Mouse (Mus musculus): Measurements from ENCODE around the gene Inpp5b. TPM values are rescaled to one million over a fixed set of nuclear protein-coding genes. Genes with fewer than 3 reads are reported as not detected.

The Inpp5b gene
- polyA plus RNA-seq (2021; fragmentation: Nextera tagmentation): 7.0 and 7.1 TPM in 2 replicates
- long read RNA-seq, experiment 1, transcript Inpp5b-201 (24 exons, 3,809 nt): major isoform, 5 of 14 reads
- long read RNA-seq, experiment 1, partial matches to known transcripts: 9 of 14 reads
- long read RNA-seq, experiment 1, other reads (novel, unspliced or antisense): 0 of 14 reads
- long read RNA-seq, experiment 2, transcript Inpp5b-201 (24 exons, 3,809 nt): major isoform, 25 of 67 reads
- long read RNA-seq, experiment 2, partial matches to known transcripts: 27 of 67 reads
- long read RNA-seq, experiment 2, other reads (novel, unspliced or antisense): 14 of 67 reads

DNA sequence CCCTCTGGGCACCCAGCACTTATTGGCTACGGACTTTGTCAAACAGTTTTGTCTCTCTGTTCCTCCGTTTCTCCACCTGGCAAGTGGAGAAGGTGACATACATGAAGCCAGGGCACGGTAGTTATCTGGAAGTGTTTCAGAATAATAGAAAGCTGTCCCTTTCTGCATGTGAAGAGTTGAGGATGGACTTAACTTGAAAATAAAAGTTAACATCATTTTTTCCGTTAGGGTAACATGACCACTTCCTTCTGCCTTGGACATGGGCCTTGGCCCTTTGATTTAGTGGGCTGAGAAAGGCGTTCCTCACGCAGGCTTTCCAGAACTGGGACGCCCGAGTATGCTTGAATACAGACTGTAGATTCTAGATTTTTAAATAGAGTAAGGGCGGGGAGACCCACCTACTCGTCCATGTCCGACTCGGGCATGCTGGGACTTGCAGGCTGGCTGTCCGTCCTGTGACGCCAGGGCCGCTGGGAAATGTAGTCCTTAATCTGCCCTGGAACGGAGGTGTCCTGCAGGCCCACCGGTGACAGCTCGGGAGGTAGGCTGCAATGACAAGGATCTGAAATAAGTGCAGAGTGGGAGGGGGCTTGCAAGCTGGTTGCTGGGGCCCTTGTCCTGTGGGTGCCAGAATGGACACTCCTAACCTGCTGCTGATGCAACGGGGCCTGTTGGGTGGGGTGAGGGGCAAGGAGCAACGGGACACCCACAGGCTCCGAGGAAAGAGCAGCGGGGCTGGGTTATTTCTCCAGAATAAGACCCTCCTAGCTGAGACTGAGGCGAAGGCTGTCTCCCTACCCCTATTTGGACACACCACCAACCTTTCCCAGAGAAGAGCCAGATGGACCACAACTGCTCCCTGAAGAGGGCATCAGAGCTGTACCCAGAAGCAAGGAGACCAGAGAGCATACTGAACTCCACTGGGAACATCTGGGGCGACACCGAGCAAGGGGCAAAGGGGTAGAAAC is at the start of gene Inpp5b:
Gene Inpp5b, plus strand, starts transcription at position 475 of the 968 bp plus-strand sequence.

DNA sequence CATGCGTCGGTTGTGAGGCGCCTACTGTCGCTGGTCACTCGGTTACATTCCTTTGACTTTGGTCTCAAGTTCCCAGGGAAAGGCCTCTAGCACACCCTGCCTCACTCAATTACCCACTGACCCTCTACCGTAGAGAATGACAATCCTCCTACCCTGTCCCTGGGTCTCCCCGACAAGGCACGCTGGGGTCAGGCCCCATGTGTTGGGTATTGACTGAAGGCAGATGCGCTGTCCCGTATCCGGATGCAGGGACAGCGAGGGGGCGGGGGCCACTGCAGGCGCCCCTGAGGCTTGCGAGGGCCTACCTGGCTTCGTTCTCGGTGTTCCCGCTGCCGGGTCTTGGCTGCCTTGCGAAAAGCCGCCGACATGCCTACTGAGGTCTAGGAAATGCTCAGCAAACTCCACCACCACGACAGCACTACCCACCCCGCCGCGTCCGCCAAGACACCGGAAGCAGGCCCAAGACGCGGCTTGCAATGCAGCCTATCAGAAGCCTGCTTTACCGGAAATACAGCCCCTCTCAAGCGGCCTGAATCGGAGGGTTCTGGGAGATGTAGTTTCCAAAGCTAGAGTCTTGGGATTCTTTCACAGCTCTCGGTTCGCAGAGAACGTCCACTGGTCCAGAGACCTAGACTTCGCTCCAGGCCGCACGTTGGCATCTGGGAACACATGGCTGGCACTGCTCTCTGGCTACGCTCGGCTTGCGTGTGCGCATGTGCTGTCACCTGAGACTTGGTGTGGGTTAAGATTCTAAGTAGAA is 48.3 kb upstream of the Inpp5b start, which contains the start of gene Utp11:
Gene Utp11, minus strand, starts transcription at position 466 of the 760 bp plus-strand sequence.

DNA sequence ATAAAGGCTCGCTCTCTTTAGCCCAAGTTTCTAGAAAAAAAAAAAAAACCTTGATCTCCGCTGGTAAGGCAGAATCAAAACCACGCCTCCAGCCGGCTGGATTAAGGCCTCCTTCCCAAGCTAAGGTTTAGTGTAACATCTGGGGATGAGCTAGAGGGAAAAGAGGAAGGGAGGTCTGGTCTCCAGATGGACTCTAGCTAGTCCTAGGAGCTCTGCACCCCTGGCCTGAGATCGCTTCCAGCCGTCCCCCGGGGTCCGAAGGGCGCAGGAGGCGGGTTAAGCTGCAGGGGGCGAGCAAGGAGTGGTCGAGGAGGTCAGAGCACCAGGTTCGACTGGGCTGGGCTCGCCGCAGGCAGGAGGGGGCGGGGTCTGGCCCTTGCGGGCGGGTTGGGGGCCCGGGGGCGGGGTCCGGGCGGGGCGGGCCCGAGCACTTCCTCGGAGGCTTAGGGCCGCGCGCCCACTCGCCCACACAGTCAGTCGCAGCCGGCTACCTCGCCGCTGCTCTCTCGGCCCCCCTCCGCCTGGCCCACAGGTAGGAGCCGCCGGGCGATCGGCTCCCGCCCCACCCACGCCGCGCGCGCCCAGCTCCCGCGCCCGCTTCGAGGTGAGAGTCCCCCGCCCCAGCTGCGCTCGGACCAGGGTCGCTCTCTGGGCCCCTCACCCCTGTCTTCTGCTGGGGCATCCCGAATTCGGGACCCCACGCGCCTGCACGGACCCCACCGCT is 41.2 kb upstream of the Inpp5b start, which contains the start of gene Fhl3:
Gene Fhl3, plus strand, starts transcription at position 454 of the 724 bp plus-strand sequence.

GRCm38 (mm10) chr4:124714545-124715481 is 26.8 kb upstream of the Inpp5b start, which contains the start of gene Sf3a3:
TSS of gene Sf3a3 (plus strand) at chr4:124714776.

GRCm38 (mm10) chr4:124801552-124802308 is 60.1 kb downstream of the Inpp5b start, which contains the start of gene Mtf1:
TSS of gene Mtf1 (plus strand) at chr4:124802104.

DNA sequence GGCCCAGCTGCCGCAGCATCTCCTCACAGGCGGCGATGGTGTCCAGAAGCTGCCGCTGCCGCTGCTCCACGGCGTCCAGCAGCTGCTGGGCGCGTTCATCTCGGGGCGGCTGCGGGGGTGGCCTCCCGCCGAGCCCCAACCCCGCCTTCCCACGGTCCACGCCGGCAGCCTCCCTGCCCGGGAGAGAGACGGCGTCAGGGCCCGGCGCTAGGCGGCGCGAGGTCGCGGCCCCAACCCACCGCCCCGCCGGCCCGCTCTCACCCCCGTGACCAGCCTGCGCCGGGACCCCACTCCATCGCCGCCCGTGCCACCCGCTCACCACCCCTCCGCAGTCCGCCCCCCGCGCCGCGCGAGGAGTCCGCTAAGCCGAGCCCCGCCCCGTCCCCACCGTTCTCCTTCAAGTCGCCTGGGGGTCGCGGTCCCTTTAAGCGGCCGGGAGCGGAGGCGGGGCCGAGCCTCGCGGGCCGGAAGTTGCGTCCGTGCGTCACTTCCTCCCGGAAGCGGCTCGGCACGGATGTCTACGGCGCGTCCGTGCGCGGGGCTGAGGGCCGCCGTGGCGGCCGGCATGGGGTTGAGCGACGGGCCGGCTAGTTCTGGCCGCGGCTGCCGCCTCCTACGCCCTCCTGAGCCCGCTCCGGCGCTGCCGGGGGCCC is 108.7 kb downstream of the Inpp5b start, which contains the start of gene Yrdc:
Gene Yrdc, plus strand, starts transcription at position 419 of the 653 bp plus-strand sequence.

Small RNA genes within 50 kb of the gene (microRNA-seq; reads per million reads assigned to microRNA genes)
- gene Gm24721 (not detected), gene Mir697 (not detected), gene Mir698 (1.3 reads per million)

Other genes starting within 250 kb of the Inpp5b start
- not detected in 2 replicates for gene 3100002H09Rik, start 131.0 kb upstream of the Inpp5b start, polyA plus RNA-seq (2021; fragmentation: Nextera tagmentation)
- 5.0 and 5.9 TPM in 2 replicates for gene Pou3f1, start 85.0 kb upstream of the Inpp5b start, polyA plus RNA-seq (2021; fragmentation: Nextera tagmentation)
- 33.3 and 33.6 TPM in 2 replicates for gene Utp11, start 48.2 kb upstream of the Inpp5b start, polyA plus RNA-seq (2021; fragmentation: Nextera tagmentation)
- 0.31 and 0.39 TPM in 2 replicates for gene Fhl3, start 41.1 kb upstream of the Inpp5b start, polyA plus RNA-seq (2021; fragmentation: Nextera tagmentation)
- gene Sf3a3, start 27.1 kb upstream of the Inpp5b start, polyA plus RNA-seq (2021; fragmentation: Nextera tagmentation): 38.8 and 43.1 TPM in 2 replicates
- 15.0 and 17.9 TPM in 2 replicates for gene Mtf1, start 60.3 kb downstream of the Inpp5b start, polyA plus RNA-seq (2021; fragmentation: Nextera tagmentation)
- gene Yrdc, start 108.8 kb downstream of the Inpp5b start, polyA plus RNA-seq (2021; fragmentation: Nextera tagmentation): 17.3 and 27.1 TPM in 2 replicates
- gene 1110065P20Rik, start 109.3 kb downstream of the Inpp5b start, polyA plus RNA-seq (2021; fragmentation: Nextera tagmentation): 84.8 and 93.2 TPM in 2 replicates
- gene Maneal, start 120.3 kb downstream of the Inpp5b start, polyA plus RNA-seq (2021; fragmentation: Nextera tagmentation): 7.2 and 8.0 TPM in 2 replicates
- gene Epha10, start 139.0 kb downstream of the Inpp5b start, polyA plus RNA-seq (2021; fragmentation: Nextera tagmentation): 1.7 and 2.4 TPM in 2 replicates
- gene 9930104L06Rik, start 195.2 kb downstream of the Inpp5b start, polyA plus RNA-seq (2021; fragmentation: Nextera tagmentation): 3.3 and 3.7 TPM in 2 replicates
- gene Cdca8, start 197.5 kb downstream of the Inpp5b start, polyA plus RNA-seq (2021; fragmentation: Nextera tagmentation): 2.1 and 2.4 TPM in 2 replicates
- gene Rspo1, start 244.6 kb downstream of the Inpp5b start, polyA plus RNA-seq (2021; fragmentation: Nextera tagmentation): 0.45 and 0.67 TPM in 2 replicates